Mouse (Mus musculus) CD4-positive, CD25-positive, alpha-beta regulatory T cell, adult 2 months (primary cell): ENCODE results near the gene Lypd4.

ENCODE experiments used
- DNase-seq: peaks from one replicate; pipeline ENCODE4 v3.0.0-alpha.2; 2012; ENCODE audit warnings: low read depth, low spot score

Gene Lypd4

DNA sequence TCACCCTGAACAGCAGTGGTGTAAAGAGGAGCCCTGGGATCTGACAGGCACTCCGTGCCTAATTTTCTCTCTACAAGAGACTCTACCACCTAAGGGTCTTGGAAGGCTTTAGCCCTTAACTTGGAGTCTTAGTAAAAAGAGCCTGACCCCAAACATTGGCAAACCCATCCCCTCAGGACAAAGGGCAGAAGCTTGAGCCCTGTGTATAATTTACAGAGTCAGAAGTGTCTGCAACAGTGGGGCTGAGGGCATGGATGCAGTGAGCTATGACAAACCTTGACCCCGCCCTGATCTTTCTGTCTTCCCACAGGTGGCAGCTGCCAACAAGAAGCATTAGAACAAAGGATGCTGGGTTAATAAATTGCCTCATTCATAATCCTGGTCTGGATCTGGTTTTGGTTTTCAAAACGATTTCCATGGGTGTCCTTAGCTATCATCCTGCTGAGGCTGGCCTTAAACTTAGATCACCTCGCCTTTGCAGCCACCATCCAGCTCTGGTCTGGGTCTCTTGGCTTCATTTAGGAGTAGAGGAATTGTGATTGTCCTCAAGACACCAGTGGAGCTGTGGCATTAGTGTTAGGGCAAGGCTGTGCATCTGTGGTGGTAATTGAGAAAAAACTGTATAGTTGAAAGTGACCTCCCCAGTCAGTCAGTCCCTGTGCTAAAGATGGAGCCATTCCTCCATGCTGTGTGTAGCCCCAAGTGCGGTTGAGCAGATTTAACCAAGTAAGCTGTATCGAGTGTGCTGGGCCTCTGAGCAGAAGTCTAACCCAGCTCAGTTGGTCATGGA lies 19.9 kb upstream of the Lypd4 start:
- no peak for DNase-seq

DNA sequence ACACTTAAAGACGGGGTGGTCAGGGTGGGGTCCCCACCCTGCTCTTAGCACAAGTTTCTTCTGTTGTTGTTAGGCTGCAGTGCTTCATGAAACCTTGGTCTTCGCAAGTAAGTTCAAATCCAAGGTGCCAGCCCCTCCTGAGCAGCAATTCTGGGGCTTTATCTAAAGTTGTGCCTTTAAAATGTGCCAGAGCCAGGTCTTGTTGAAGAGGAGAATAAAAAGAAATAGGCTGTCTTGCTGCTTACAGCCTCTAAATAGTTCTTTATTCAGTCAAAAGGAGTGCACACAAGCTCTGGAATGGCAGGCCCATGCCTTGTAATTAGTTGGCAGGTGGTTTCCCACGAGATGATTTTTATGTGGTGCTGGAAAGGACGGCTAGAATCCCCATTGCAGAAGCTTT lies 17.4 kb upstream of the Lypd4 start:
- no peak for DNase-seq

GRCm38 (mm10) chr7:24886308-24886633 lies 16.5 kb upstream of the Lypd4 start:
- no peak for DNase-seq

GRCm38 (mm10) chr7:24885468-24886307 lies 15.9 kb upstream of the Lypd4 start:
- no peak for DNase-seq

DNA sequence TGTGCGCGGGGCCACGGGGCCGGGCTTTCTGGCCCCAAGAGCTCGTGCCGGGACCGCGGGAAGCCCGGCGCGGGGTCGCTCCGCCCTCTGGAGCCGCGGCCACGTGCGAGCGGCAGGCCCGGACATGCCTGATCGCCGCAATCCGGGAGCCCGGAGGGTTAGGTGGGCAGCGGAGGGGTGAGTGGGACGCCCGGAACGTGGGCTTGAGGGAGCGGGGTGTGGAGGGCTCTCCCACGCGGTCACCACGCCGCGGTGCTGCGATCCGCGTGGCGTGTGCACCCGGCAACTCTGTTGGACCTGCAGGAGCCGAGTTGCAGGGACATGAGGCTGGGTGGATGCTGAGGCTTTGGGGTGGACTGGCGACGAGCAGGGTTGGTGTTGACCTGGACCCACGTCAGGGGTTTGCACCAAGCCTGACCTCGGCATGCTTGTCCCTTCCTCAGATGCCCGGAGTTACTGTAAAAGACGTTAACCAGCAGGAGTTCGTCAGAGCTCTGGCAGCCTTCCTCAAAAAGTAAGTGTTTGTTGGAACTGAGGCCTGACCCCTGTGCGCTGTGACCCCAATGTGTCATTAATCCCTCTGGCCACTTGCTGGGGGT lies 15.1 kb upstream of the Lypd4 start:
- DNase-seq, result no peak

GRCm38 (mm10) chr7:24883896-24884692 lies 14.4 kb upstream of the Lypd4 start, which contains the start of gene Rps19:
Gene Rps19 (plus strand): TSS chr7:24884371.
- DNase-seq, result peak; percentile 98

- no peak for DNase-seq
Measured at GRCm38 (mm10) chr7:24882416-24883199, 12.9 kb upstream of the Lypd4 start.

GRCm38 (mm10) chr7:24879620-24880019 lies 9.9 kb upstream of the Lypd4 start:
- DNase-seq, result no peak

DNA sequence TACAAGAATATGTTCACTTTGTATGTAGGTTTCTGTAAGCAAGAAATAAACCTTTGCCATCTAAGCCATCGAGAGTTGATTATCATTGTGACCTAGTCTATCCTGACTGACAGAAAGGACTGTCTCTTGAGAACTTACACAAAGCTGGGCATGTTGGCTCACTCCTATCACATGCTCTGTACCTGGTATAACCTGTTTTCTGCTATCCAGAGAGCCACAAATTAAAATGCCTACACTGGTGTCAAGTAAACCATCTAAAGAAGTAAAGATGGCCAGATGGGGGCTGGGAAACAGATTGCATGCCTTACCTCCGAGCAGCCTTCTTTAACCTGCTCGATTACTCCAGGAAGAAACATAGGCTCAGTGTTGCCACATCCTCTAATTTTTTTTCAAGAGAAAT lies 7.8 kb upstream of the Lypd4 start:
- DNase-seq, result no peak

DNA sequence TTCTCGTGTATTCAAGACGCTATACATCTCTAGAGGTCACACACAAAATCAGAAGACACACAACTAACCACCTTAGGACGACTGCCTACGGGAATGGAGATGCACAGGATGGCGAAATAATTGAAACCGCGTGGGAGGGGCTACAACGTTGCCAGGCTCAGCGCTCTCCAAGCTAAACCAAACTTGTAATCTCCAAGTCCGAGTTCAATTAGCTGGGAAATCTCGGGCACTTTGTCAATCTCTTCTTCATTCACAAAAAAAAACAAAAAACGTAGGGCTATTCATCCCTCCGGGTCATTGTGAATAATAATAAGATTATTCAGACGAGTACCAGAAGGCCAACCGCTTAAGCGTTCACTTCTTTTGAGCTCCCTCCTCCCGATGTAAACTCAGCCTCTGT lies 661 bp downstream of the Lypd4 start:
- no peak for DNase-seq

- no peak for DNase-seq
Measured at GRCm38 (mm10) chr7:24864156-24864555, 5.6 kb downstream of the Lypd4 start.

GRCm38 (mm10) chr7:24862853-24863252 lies 6.9 kb downstream of the Lypd4 start:
- no peak for DNase-seq

GRCm38 (mm10) chr7:24861913-24862312 lies 7.8 kb downstream of the Lypd4 start, which contains the start of gene Gm9844:
Gene Gm9844 (plus strand): TSS chr7:24862213.
- no peak for DNase-seq

- no peak for DNase-seq
Measured at GRCm38 (mm10) chr7:24859234-24859633, 10.5 kb downstream of the Lypd4 start.

- DNase-seq, result no peak
Measured at GRCm38 (mm10) chr7:24856460-24857120, 13.2 kb downstream of the Lypd4 start.

- no peak for DNase-seq
Measured at GRCm38 (mm10) chr7:24853695-24854094, 16.0 kb downstream of the Lypd4 start.

GRCm38 (mm10) chr7:24853233-24853563 lies 16.5 kb downstream of the Lypd4 start:
- DNase-seq, result no peak

DNA sequence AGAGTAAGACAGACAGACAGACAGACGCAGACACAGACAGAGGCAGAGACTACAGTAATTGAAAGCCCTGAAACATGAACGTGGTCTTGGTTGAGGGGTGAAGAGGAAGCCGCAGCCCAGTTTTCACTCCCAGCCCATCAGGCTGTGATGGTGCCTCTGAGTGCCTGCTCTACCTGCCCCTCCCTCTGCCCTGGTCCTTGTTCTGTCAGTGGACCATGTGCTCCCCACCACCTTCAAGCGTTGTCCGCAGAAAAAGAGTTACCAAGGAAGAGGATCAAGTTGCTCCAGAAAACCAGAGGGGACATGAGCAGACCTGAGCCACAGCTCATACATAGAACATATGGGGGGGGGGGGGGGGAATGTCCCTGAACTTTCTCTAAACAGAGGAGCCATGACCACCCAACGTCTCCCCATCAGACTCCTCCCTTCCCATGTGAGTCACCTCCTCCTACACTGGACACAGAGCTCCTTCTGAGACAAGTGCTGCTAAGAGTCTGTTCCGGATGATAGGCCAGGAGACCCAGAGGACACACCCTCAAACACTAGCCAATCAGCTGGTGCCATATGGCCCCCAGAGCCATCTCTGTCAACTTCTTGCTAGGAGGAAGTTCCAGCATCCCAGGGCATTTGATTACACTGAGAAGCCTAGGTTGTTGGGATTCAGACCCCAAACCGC lies 17.0 kb downstream of the Lypd4 start:
- no peak for DNase-seq

DNA sequence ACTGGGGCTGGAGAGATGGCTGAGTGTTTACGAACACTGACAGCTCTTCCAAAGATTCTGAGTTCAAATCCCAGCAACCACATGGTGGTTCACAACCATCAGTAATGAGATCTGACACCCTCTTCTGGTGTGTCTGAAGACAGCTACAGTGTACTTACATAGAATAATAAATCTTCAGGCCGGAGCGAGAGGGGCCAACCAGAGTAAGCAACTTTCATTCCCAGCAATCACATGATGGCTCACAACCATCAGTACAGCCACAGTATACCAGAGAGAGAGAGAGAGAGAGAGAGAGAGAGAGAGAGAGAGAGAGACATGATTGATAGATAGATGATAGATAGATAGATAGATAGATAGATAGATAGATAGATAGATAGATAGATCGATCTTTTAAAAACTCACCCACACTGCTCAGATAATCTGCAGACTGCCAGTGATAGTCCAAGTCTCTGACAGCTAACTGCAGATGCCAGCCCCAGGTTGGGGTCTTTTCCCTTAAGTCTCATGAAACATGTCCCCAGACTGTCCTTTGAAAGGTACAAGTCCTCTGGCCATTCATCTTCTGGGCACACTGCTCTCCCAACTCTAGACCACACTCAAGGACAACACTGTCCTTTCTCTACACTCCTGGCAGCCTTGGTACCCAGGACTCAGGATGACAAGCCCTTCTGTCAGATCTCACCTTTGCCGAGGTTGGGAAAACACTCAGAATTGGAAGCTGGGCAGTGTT lies 18.0 kb downstream of the Lypd4 start:
- no peak for DNase-seq
